Mouse (Mus musculus): ENCODE measurements around the gene Ptx4.
"Not testable (repeated sequence)": the region's sequence is repeated elsewhere in the genome, so short reads cannot be mapped to it uniquely, and the experiment has no call there.

The Ptx4 gene

DNA sequence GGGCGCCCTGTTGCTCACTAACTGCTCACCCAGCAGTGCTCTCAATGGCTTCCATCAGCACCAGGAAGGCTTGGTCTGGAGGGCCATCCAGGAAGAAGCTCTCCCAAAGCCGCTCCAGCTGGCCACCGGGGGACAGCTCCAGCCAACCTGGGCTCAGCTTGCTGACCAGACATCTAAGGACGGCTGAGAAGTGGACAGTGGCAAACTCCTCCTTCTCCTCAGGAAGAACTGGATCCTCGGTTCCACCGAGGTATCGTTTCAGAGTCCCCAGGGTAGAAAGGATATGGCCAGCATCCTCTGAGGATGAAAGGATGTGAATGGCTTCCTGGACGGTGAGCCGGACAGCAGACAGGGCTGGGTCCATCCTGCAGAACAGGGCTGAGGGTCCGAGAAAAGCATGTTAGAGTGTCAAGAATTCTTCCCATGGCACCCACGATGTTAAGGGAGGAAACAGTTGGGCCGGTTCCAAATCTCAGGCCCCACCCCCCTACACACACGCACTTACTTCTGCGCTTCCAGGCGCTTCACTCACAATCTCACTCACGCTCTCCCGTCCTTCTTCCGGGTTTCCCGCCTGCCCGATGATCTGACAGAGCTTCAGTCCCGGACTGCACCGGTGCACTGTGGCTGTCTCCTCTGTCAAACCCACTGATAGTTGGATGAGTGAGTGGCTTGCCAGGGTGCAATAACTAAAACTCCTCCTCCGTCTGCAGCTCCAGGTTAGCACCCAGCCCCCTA lies 5.5 kb upstream of the Ptx4 start:
- DNase-seq (ENCODE audit: extremely low read depth, low read depth, low spot score): no peak

DNA sequence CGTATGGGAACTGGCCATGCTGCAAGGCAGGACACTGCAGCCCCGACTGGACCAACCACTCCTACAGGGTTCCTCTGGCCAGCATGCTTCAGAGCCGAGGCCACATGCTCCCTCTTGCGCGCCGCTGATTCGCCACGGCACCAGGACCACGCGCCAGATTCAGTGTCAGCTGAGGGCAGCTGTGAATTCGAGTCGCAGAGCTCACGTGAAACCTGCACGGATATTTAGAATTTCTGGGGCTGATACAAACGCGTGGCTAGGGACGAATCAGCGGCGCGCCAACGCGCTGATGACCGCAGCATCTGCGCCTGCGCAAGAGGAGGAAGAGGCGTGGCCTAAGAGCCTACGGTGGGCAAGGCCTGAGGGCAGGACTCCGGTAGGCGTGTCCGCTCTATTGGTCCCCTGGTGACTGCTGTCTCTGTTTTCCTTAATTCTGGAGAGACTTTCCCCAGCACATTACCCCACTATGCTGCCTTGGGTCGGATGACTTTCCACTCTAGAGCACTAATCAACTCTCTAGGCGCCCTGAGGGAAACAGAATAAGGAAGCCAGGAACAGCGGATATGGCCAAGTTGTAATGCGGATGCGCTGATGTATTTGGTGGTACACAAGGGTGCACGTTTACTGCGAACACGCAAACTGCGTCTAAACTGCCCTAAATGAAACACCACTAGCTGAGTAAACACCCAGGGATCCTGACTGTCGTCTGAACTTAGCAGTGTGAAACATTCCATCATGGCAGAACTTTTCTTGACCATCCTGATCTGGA lies 4.7 kb upstream of the Ptx4 start, which contains the start of gene Telo2:
Gene Telo2 (minus strand): TSS at position 304 of the 769 bp plus-strand sequence.
- no peak for DNase-seq (ENCODE audit: extremely low read depth, low read depth, low spot score)

DNA sequence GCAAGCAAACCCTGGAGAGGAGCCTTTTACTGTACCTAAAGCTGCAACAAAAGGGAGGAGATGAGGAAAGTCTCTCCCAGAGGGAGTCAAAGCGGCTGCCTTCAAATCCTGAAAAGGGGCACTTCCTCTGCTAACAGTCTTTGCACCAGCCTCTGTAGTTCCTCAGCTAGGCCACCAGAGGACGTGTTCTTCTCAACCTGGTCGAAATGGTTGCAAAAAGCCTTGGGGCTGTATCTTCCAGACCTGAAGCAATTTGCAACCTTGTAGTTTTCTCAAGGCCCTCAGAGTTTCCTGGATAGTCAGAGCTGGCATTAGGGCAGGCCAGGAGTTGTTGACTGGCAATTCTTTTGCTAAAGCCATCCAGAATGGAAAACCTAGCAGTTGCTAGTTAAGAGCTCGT lies 3.3 kb upstream of the Ptx4 start:
- DNase-seq (ENCODE audit: extremely low read depth, low read depth, low spot score): no peak

DNA sequence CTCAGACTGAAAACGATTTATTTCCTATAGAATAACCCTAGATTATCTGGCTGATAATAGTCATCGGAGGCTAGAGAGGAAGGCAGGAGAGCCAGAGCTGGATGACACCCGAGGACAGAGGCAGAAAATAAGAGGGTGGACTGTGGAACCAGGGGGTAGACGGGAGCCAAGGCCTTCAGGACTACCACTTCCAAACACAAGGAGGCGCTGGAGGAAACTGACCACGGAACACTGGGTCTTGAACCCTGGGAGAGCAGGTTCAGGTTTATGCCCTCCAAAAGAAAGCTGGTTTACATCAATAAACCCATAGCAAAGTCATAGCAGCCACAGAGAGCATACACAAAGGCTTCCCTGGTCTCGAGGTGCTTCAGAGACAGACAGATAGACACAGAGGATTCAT lies 3.4 kb downstream of the Ptx4 start:
- DNase-seq (ENCODE audit: extremely low read depth, low read depth, low spot score): no peak

DNA sequence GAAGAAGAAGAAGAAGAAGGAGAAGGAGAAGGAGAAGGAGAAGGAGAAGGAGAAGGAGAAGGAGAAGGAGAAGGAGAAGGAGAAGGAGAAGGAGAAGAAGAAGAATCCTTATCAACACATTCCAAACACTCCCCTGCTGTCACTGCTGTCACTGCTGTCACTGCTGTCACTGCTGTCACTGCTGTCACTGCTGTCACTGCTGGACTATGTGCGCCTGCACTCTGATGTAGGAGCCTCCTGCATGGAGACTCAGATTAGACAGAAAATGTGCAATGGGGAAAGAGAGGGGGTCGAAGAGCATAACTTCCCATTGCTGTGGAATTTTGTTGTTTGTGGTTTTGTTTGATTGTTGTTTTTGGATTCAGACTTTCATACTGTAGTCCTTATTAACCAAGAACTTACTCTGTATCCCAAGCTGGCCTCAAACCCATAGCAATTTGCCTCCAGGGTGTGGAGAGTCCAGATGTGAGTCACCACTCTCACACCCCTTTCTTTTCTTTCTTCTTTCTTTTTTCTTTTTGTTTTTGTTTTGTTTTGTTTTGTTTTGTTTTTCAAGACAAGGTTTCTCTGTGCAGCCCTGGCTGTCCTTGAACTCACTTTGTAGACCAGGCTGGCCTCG lies 5.0 kb downstream of the Ptx4 start:
- DNase-seq (ENCODE audit: extremely low read depth, low read depth, low spot score): not testable (repeated sequence)

DNA sequence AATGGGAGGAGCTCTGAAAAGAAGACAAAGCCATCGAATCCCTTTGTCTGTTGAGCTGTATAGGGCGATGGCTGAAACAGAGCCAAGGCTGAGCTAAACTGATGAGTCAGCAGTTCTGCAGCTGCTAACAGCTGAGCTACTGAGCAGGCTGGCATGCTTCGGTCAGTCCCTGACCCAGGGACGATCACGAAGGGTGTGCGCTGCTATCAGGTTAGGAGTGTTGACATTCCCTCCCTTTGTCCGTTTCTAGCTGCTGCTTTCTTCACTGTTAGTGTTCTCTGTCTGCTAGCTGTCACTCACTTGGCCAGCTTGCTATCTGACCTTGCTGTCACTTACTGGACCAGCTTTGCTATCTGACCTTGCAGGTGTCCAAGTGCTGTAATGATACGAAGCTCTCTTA lies 6.5 kb downstream of the Ptx4 start:
- no peak for DNase-seq (ENCODE audit: extremely low read depth, low read depth, low spot score)

DNA sequence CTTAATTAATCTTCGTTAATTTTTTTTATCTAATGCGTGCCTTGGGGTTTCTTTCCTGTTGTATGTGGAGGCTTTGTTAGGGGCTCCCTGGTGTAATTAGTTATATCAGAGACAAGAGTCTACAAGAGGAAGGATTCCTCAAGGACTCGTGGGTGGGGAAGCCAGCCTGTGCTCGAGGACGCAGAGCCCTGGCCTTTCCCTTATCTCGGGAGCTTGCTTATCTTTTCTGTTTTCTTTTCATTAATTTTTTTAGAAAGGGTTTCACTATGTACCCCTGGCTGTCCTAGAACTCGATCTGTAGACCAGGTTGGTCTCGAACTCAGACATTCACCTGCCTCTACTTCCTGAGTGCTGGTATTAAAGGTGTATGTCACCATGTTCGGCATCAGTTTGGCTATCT lies 7.1 kb downstream of the Ptx4 start:
- DNase-seq (ENCODE audit: extremely low read depth, low read depth, low spot score): no peak

DNA sequence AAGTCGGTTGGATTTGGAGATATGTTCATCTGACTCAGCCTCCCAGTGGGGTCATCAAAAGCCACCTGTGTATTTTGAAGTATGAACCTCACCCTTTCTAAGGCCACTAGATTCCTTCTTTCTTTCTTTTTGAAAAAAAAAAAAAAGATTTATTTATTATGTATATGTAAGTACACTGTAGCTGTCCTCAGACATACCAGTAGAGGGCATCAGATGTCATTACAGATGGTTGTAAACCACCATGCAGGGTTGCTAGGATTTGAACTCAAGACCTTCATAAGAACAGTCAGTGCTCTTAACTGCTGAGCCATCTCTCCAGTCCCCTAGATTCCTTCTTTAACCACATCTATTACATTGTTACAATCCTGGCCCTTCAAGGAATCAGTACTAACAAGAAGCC lies 9.5 kb downstream of the Ptx4 start:
- DNase-seq (ENCODE audit: extremely low read depth, low read depth, low spot score): no peak

DNA sequence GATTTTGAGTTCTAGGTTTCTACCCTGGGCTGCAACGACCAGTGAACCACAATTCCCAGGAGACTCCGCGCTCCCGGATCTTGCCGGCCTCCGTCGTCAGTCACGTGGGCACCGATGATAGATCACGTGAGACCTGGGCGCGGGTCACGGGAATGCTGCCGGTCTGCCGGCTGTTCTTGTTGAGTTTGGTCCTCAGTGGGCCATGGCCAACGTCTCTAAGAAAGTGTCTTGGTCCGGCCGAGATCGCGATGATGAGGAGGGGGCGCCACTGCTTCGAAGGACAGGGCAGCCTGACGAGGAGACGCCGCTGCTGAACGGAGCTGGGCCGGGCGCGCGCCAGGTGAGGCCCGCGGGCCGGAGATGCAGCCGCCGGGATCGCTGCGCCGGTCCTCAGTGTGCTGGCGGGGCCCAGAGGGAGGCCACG lies 12.7 kb downstream of the Ptx4 start, which contains the start of gene Clcn7:
Gene Clcn7 (plus strand): TSS at position 117 of the 424 bp plus-strand sequence.
- DNase-seq (ENCODE audit: extremely low read depth, low read depth, low spot score): no peak

DNA sequence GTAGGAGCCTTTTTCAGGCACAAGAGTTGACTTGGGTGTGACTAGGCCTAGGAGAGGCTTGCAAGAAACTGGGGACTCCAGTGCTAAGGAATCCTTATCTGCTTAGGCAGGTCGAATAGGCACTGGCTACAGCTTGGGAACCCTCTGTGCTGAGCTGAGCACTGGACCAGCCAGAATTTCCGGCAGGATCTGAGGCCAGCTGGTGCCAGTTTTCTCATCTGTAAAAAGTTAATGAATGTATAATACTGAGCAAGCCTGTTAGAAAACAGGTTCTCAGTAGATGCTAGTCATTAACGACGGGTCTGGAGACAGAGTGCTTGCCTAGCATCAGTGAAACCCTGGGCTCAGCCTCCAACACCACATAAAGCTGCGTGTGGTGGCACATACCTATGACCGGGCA lies 15.1 kb downstream of the Ptx4 start:
- no peak for DNase-seq (ENCODE audit: extremely low read depth, low read depth, low spot score)

DNA sequence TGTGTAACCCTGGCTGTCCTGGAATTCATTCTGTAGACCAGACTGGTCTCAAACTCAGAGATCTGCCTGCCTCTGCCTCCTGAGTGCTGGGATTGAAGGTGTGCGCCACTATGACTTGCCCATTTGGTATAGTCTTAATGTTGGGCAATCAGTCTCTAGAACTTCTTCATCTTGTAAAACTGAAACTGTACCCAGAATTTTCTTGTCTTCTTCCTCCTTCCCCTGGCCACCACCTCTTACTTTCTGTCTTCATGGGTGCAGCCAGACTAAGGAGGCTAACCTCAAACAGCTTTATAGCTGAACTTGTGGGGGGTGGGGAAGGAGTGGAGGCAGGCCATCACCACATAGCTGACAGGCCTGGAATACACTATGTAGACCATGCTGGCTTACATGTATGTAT lies 18.2 kb downstream of the Ptx4 start:
- no peak for DNase-seq (ENCODE audit: extremely low read depth, low read depth, low spot score)

DNA sequence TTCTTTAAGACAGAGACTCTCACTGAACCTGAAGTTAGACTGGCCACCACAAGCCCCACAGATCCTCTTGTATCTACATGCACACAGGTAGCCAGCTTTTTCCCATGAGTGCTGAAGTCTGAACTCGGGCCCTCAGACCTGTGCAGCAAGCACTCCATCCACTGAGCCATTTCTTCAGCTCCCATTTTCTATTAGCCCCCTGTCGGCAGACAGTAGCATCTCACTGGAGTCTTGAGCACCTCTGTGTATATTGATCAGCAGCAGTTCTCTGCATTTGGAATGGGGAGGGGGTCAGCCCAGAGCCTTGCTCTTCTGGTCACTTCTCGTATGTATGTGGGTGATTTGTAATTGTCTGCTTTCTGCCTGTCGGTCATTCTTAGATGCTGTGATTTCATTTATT lies 19.4 kb downstream of the Ptx4 start:
- no peak for DNase-seq (ENCODE audit: extremely low read depth, low read depth, low spot score)

DNA sequence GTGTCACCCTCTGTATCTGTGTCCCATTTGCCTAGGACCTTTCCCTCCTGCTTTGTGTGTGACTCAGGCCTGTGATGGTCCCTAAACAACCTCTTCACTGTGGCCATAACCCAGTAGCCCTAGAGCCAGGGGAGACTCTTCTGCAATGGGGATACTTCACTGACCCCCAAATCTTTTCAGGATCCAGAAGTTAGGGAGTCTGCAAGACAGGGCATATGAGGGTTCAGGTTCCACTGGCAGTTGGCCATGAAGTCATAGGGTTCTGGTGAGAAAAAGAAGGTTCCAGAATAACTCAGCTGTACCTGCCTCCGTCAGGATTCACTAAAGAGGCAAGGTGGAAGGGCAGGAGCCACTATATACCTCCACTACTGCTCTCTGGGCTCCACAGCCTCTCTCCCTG lies 41.6 kb downstream of the Ptx4 start, which contains the start of gene Ccdc154:
Gene Ccdc154 (plus strand): TSS at position 301 of the 400 bp plus-strand sequence.
- DNase-seq (ENCODE audit: extremely low read depth, low read depth, low spot score): no peak

DNA sequence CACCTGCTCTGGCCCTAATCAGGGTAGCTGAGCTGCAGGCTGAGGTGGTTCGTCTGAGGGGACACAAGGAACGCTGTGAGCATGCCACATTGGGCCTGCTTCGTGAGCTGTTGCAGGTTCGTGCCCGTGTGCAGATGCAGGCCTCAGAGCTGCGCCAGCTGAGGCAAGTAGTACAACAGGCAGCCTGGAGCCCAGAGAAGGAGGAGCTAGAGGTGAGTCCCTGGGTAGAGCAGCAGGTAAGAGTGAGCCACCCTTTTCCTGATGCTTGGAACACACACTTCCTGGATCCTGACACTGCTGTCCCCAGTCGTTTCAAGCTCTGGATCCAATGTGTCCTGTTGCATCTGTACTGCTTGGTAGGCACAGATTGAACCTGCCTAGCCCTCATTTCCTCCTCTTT lies 42.8 kb downstream of the Ptx4 start:
- no peak for DNase-seq (ENCODE audit: extremely low read depth, low read depth, low spot score)

DNA sequence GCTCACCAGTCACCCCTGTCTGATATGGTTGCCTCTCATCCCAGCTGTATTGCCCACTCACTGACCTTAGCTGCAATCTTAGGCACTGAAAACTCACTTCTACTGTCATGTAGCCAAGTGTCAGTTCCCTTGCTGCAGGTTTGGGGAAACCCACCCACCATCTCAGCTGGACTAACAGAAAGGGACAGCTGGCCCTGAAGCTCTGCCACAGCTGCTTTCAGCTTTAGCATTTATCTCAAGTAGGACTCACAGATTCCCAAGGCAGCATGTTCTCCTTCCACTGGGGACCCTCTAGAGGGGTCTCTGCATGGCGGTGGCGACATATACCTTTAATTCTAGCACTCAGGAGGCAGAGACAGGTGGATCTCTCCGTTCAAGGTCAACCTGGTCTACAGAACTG lies 44.2 kb downstream of the Ptx4 start:
- DNase-seq (ENCODE audit: extremely low read depth, low read depth, low spot score): no peak

DNA sequence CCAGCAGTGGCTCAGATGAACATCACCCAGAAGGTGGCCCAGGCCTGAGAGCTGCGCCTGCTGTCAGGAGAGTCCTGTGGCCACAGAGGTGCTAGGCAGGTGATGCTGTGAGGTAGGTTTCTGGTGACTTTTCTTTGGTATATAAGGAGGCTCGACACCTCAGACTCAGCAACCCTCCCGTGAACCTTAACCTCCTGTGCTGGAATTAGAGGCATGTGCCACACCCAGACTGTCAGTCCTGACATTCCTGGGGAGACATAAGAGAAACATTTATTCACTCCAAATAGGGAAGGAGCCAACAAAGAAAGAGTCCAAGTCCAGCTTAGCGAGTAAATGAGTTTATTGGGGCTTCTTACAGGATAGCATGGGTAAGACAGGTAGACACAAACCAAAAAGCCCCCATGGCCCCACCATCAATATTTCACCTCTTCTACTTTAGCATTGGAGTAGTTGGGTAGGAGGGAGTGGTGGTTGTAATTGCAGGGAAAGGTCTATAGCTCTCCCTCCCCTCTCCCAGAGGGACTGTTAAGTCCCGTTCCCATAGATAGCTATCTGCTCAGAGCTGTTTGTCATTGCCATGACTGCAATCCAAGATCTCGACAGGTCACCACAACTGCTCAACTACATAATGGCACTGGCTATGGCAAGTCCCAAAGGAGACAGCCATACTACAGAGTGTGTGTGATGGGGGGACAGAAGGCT lies 45.6 kb downstream of the Ptx4 start:
- no peak for DNase-seq (ENCODE audit: extremely low read depth, low read depth, low spot score)

DNA sequence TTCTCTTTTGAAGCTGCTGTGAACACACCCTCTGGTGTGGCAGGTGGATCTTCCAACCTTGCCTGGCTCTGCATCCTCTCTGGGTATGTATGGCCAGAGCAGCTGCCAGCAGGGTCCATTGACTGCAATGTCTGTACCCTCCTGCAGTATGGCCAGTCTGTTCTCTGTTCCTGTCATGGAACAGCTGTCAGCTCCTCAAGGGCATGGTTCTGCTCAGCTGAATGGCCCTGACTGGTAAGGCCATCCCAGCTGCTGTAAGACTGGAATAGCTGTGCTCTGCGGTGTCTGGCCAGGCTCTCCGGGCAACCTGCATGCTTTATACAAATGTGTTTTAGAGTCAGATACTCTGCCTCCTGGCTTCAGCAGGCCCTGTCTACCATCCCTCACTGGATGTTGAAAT lies 49.1 kb downstream of the Ptx4 start:
- DNase-seq (ENCODE audit: extremely low read depth, low read depth, low spot score): no peak

DNA sequence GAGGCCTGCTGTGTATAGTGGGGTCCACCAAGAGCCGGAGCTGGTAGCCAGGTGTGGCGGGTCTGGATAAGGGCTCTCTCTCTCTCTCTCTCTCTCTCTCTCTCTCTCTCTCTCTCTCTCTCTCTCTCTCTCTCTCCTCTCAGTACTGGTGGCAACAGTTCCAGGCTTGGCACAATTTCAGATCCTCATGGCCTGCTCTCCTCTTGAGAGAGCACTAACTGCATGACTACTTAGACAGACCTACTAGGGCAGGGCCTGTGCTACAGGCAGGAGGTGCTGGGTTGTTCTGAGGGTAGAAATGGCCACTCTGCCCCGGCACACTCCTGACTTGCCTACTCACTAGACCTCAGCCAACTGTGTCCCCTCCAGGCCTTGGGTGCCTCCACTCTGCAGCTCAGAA lies 52.0 kb downstream of the Ptx4 start:
- no peak for DNase-seq (ENCODE audit: extremely low read depth, low read depth, low spot score)

Measured in fat pad, adult 2 months (tissue).